Mouse (Mus musculus): ENCODE measurements around the gene Krtap19-4.

Gene Krtap19-4

DNA sequence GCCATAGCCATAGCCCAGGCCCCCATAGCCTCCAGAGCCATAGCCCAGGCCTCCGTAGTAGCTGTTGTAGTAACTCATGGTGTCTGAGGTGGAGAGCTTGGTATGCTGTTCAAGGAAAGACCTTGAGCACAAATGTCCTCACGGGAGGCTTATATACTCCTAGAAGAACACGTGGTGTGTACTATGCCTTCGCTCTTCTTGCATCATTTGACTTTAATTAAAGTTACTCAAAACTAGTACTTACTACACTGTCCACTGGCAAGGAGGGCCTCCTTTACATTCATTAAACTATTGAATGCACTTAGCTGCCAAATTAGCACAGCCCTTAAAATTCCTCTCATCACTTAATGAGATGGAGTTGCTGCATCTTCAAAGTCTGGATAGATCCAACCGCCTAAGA lies at the start of gene Krtap19-4:
Krtap19-4 (minus strand) TSS at position 101 of the 400 bp plus-strand sequence.
- DNase-seq = no peak

DNA sequence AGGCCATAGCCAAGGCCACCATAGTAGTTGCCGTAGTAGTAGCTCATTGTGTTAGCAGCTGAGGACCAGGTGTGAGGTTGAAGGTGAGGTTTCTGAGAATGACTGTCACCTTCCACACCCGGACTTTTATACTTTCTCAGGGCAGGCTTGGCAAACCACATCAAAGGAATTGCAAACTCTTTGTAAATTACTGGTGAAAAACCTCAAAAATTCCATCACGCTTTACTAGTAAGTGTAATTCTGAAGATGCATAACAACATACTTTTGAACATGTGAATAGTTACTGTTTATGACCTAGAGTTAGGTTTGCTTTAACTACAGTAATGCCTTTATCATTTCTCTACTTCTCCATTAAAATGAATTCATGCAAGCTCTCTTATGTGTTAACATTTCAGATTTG lies 47.3 kb upstream of the Krtap19-4 start, which contains the start of gene Krtap19-9b:
Krtap19-9b (minus strand) TSS at position 101 of the 400 bp plus-strand sequence.
- DNase-seq = no peak

DNA sequence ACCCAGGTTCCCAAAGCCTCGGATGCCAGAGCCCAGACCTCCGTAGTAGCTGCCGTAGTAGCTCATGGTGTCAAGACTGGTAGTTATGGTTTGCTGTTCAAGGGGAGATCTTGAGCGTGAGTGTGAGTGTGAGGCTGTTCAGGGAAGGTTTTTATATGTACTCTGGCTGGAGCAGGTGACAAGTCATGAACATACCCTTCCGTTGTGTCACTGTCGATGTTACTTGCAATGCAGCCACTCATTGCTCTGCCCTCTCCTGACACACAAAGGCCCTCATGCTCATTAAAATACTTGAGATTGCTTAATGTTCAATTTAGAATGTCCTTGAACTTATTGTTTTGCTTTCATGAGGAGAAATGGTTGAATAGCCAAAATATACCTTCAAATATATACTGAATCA lies 11.5 kb upstream of the Krtap19-4 start, which contains the start of gene Krtap19-5:
Krtap19-5 (minus strand) TSS at position 101 of the 400 bp plus-strand sequence.
- no peak for DNase-seq

DNA sequence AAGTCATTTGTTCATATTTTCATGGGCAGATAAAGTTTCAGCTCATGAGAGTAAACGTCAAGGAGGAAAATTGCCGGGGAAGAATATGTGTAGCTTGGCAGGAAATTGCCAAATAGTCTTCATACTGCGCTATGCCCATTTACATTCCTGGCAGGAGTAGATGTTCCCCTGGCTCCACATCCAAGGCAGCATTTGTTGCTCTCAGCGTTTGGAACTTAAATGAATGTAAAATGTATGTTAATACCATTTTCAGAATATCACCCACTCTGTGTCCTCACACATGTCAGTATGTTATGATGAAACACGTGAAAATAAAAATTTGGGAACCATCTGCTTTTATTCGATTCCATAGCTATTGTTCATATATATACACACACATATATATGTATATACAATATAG lies 2.0 kb upstream of the Krtap19-4 start:
- no peak for DNase-seq

DNA sequence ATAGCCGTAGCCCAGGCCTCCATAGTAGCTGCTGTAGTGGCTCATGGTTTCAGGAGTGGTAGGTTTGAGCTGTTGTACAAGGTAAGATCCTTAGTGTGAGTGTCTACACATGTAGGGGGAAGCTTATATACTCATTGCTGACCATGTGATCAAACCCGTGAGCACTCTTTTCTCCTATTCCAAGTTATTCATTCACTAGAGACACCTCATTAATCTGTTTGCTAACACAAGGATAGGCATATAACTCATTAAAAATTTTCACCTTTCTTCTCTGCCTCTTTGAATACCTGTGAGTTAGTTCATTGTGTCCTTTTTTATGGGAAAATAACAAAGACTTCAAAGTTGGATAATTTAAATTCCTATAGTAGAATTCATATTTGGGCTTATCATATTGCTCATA lies 7.0 kb downstream of the Krtap19-4 start, which contains the start of gene Krtap19-3:
Krtap19-3 (minus strand) TSS at position 101 of the 400 bp plus-strand sequence.
- no peak for DNase-seq

DNA sequence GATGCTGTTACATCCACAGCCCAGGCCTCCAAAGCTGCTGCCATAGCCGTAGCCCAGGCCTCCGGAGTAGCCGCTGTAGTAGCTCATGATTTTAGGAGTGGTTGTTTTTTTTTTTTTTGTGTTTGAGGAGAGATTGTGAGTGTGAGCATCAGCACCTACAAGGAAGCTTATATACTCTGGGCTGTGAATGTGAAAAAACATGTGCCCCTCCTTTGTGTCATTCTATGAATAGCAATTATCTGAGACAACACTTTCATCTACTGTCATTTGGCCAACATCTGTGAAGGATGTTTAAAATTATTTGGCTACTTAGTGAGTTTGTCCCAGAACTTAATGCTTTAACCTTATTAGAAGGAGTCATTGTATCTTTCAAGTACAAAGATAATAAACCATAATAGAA lies 10.7 kb downstream of the Krtap19-4 start, which contains the start of gene Krtap19-2:
Krtap19-2 (minus strand) TSS at position 101 of the 400 bp plus-strand sequence.
- DNase-seq = no peak

DNA sequence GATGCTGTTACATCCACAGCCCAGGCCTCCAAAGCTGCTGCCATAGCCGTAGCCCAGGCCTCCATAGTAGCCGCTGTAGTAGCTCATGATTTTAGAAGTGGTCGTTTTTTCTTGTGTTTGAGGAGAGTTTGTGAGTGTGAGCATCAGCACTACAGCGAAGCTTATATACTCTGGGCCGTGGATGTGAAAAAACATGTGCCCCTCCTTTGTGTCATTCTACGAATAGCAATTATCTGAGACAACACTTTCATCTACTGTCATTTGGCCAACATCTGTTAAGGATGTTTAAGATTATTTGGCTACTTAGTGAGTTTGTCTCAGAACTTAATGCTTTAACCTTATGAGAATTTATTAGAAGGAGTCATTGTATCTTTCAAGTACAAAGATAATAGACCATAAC lies 15.6 kb downstream of the Krtap19-4 start, which contains the start of gene Krtap19-1:
Krtap19-1 (minus strand) TSS at position 101 of the 400 bp plus-strand sequence.
- no peak for DNase-seq

DNA sequence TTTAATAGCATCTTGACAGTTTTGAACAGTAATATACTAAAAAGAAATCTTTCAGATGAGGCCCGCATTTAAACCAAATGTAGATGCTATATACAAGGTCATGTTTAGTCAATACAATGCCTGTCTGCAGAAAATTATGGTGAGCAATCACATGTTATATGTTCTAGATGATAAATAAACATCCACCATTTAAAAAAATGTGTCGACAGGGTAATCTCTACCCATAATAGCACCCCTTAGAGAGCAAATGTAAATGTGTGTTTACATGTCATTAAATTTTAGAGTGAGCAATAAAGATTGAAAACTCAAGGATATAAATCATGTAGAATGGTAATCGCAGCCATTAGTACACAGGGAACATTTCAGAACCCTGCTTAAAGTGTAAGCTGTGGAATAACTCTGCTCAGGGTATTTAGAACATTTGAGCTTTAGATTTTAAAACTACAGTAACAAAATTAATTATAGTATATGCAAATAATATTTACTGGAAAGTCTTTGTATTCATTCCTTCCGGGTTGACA lies 19.9 kb downstream of the Krtap19-4 start:
- DNase-seq = no peak

DNA sequence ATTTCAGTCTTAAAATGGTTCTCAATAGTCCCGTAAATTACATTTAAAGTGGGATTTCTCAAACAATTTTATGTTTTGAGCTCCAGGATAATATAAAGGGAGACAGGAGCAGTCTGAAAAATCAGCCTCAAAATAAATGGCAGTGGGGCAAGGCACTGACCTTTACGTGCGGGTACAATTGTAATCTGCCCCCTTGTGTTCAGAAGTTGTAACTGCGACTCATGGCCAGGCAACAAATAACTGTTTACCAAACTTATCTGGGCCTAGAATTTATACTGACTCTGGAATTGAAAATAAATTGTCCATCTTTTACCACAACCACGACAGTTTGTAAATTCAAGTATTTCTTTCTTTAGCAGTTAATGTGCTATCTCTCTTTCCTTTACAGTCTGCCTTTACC lies 33.4 kb downstream of the Krtap19-4 start:
- no peak for DNase-seq

DNA sequence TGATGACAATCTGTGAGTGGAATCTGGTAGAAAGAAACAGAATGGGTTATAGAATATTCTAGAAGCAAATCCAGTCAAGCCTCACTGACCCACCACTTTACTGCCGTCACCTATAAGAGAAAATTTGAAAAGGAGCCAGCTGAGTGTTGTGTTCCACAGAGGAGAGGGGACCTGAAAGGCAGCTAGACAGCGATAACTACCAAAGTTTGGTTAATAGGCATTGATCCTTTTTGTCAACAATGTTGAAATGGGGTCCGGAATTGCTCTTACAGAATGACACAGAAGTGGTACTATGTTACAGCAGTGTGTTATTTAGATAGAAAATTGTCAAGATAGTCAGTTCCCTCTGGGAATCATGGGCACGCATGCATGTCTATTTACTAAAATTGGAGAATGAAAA lies 36.3 kb downstream of the Krtap19-4 start:
- DNase-seq = no peak

DNA sequence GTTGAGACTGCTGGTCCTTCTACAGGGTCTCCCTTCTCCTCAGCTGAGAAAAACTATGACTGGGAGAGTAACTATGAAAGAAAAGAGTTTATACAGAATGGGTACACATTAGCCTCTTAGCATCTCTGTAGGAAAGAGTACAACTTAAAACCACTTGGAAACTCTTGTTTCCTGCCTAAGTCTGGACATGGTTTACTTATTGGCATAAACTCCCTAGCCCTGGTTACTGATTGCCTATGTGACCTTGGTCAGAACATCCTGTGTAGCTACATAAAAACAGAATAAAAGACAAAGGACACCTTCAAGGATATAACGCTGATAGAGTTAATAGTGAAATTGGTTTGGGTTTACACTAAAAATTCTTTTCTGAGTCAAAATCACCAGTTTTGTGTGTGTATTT lies 37.5 kb downstream of the Krtap19-4 start:
- no peak for DNase-seq

All from right cerebral cortex, adult 18-20 months (tissue).